8 mouse cellular contexts compared by ENCODE assay signal in genomic region chr11:61408184-61409027, GRCm38 (mm10). TPM values are rescaled to one million over a fixed set of nuclear protein-coding genes. Genes with fewer than 3 reads are reported as not detected.
DNase-seq lines count a peak whose midpoint lies in the region; ATAC-seq and TF ChIP-seq lines count a peak whose summit lies in the region.

No protein-coding gene starts in this region.

- no peaks in the 10 kb centered on the region for H3K9me3 ChIP-seq in ES-E14 (ENCODE audit: control insufficient read depth, insufficient read depth, low read depth, low read length)
- no peaks in the 10 kb centered on the region for H3K9me3 ChIP-seq in forebrain, embryonic 13.5 days (replicated peaks)
- no peaks in the 10 kb centered on the region for H3K9me3 ChIP-seq in lung, embryonic 14.5 days (ENCODE audit: low read depth, low read length)
- H3K9me3 ChIP-seq in neural tube, embryonic 15.5 days (replicated peaks) = no peaks in the 10 kb centered on the region

- H3K4me2 ChIP-seq in forebrain, embryonic 13.5 days = peak overlapping the region; percentile 59
- peak overlapping the region; percentile 63 for H3K4me2 ChIP-seq in lung, embryonic 14.5 days
- H3K4me2 ChIP-seq in neural tube, embryonic 15.5 days = peak overlapping the region; percentile 50

- TF ChIP-seq CTCF in lung, embryonic 14.5 days (IDR thresholded peaks at IDR 0.05; ENCODE audit: low read depth) = no peak

- in situ Hi-C loops in ES-E14 (cut with MboI; ENCODE audit: low sequenced_read_pairs in 2 of 2, unreplicated experiment in 2 of 2) = loop anchor here in 1 of 2 experiments (10.0 kb wide), 1 partner anchor 214 kb away; no protein-coding TSS in a partner anchor

- H3K27ac ChIP-seq in ES-E14 (ENCODE audit: insufficient read depth, low read depth, low read length, poor library complexity, severe bottlenecking) = peak overlapping the region; percentile 34; the same call in 1 of the 2 replicates
- H3K27ac ChIP-seq in forebrain, embryonic 13.5 days = peak overlapping the region; percentile 97
- peak overlapping the region; percentile 97 for H3K27ac ChIP-seq in lung, embryonic 14.5 days (ENCODE audit: low read depth)
- peak overlapping the region; percentile 100 for H3K27ac ChIP-seq in neural tube, embryonic 15.5 days (replicated peaks)

- no peaks in the 10 kb centered on the region for H3K36me3 ChIP-seq in ES-E14 (ENCODE audit: control insufficient read depth, insufficient read depth, low read length, poor library complexity, severe bottlenecking)
- no peaks in the 10 kb centered on the region for H3K36me3 ChIP-seq in forebrain, embryonic 13.5 days (ENCODE audit: poor library complexity, severe bottlenecking)
- H3K36me3 ChIP-seq in lung, embryonic 14.5 days (ENCODE audit: insufficient read depth) = no peaks in the 10 kb centered on the region
- no peaks in the 10 kb centered on the region for H3K36me3 ChIP-seq in neural tube, embryonic 15.5 days

- intact Hi-C loops in heart, postnatal 25 days (cut with DNase I) = loop anchor here (5.0 kb wide), 1 partner anchor 171 kb away; no protein-coding TSS in a partner anchor

- WGBS in forebrain, embryonic 13.5 days = under 1% methylated on average over 64 of the region's 64 CpGs
- WGBS in lung, embryonic 14.5 days = under 1% methylated on average over 64 of the region's 64 CpGs
- under 1% methylated on average over 63 of the region's 64 CpGs for WGBS in neural tube, embryonic 15.5 days

- ATAC-seq in forebrain, embryonic 13.5 days = peak; percentile 94
- ATAC-seq in lung, embryonic 14.5 days (ENCODE audit: insufficient read depth) = peak; percentile 95
- peak; percentile 95 for ATAC-seq in neural tube, embryonic 15.5 days (ENCODE audit: low FRiP score)

- H3K4me3 ChIP-seq in ES-E14 (ENCODE audit: insufficient read depth in 1 of 2, low read depth in 1 of 2, low read length in 2 of 2, poor library complexity in 1 of 2, severe bottlenecking in 1 of 2) = peak overlapping the region; percentile 86 to 95
- peak overlapping the region; percentile 71 for H3K4me3 ChIP-seq in forebrain, embryonic 13.5 days
- peak overlapping the region; percentile 70 for H3K4me3 ChIP-seq in lung, embryonic 14.5 days (ENCODE audit: low read depth, low read length)
- peak overlapping the region; percentile 77 for H3K4me3 ChIP-seq in neural tube, embryonic 15.5 days (replicated peaks)

- peaks cover 0 to 8% of the 10 kb centered on the region in 2 experiments; a peak in 1 of 4 replicates for H3K4me1 ChIP-seq in ES-E14 (ENCODE audit: control insufficient read depth in 2 of 2, insufficient read depth in 2 of 2, low read length in 2 of 2, poor library complexity in 1 of 2)
- H3K4me1 ChIP-seq in forebrain, embryonic 13.5 days = peaks cover 5% of the 10 kb centered on the region; the same call in 1 of the 2 replicates
- H3K4me1 ChIP-seq in lung, embryonic 14.5 days (ENCODE audit: insufficient read depth) = no peaks in the 10 kb centered on the region
- H3K4me1 ChIP-seq in neural tube, embryonic 15.5 days = peaks cover 17% of the 10 kb centered on the region

- peak overlapping the region; percentile 79 for H3K9ac ChIP-seq in ES-E14 (ENCODE audit: insufficient read depth, low read depth, low read length, poor library complexity, severe bottlenecking)
- H3K9ac ChIP-seq in forebrain, embryonic 13.5 days = peak overlapping the region; percentile 79
- H3K9ac ChIP-seq in lung, embryonic 14.5 days = peak overlapping the region; percentile 66
- peak overlapping the region; percentile 79 for H3K9ac ChIP-seq in neural tube, embryonic 15.5 days (replicated peaks)

- H3K27me3 ChIP-seq in forebrain, embryonic 13.5 days = no peaks in the 10 kb centered on the region; the same call in 1 of the 2 replicates
- no peaks in the 10 kb centered on the region for H3K27me3 ChIP-seq in lung, embryonic 14.5 days (ENCODE audit: insufficient read depth, low read length)
- no peaks in the 10 kb centered on the region for H3K27me3 ChIP-seq in neural tube, embryonic 15.5 days (replicated peaks)

- peak; percentile 51 for DNase-seq in ES-E14 (ENCODE audit: low read depth, low spot score)
- DNase-seq in cerebellum, adult 11 months = peak; percentile 81
- peak; percentile 76 for DNase-seq in heart, postnatal 25 days (ENCODE audit: low spot score)
- DNase-seq in layer of hippocampus, adult 11-12 months (ENCODE audit: low spot score) = peak; percentile 82
- DNase-seq in lung, embryonic 14.5 days = peak; percentile 83
- peak; percentile 81 for DNase-seq in testis, postnatal 10 days (ENCODE audit: low spot score)

TF ChIP-seq in ES-E14, 5 proteins besides CTCF, POLR2A, EP300 and RAD21:
- no peak for TF ChIP-seq CHD2 (IDR thresholded peaks at IDR 0.05; ENCODE audit: low read depth, low read length)
- no peak for TF ChIP-seq MAFK (IDR thresholded peaks at IDR 0.05; ENCODE audit: insufficient read depth, low read depth, low read length)
- no peak for TF ChIP-seq ZNF384 (IDR thresholded peaks at IDR 0.05; ENCODE audit: low read depth, low read length)
- TF ChIP-seq ZC3H11A (IDR thresholded peaks at IDR 0.05; ENCODE audit: borderline replicate concordance, low read depth, low read length) = no peak
- no peak for TF ChIP-seq HCFC1 (IDR thresholded peaks at IDR 0.05; ENCODE audit: borderline replicate concordance, insufficient read depth, low read length)

RNA-seq across cellular contexts. Expression of gene Slc47a1, which starts 30.3 kb away (rescaled TPM):
- 31.6 and 32.2 TPM in 2 replicates for total RNA-seq in ES-E14 (2012; rRNA removed)
- polyA plus RNA-seq in forebrain, embryonic 13.5 days (2015; fragmentation: Nextera tagmentation; extraction: Ambion mirVana) = 0.06 TPM in 1 of 2 replicates, not detected in the other
- total RNA-seq in heart, postnatal 25 days (2021) = 10 to 100 TPM; 29.3 to 30.4 TPM
- 0.76 and 1.5 TPM in 2 replicates for polyA plus RNA-seq in lung, embryonic 14.5 days (2014; fragmentation: Nextera tagmentation; extraction: Ambion mirVana)
- 0.35 and 0.47 TPM in 2 replicates for polyA plus RNA-seq in neural tube, embryonic 15.5 days (2015; fragmentation: Nextera tagmentation; extraction: Ambion mirVana)

RNA-seq across cellular contexts. Expression of gene Rnf112, which starts 45.5 kb away (rescaled TPM):
- 0.58 and 1.2 TPM in 2 replicates for total RNA-seq in ES-E14 (2012; rRNA removed)
- 10.1 and 12.2 TPM in 2 replicates for polyA plus RNA-seq in forebrain, embryonic 13.5 days (2015; fragmentation: Nextera tagmentation; extraction: Ambion mirVana)
- total RNA-seq in heart, postnatal 25 days (2021) = under 1 TPM; 0.26 to 0.53 TPM
- 0.31 and 0.42 TPM in 2 replicates for polyA plus RNA-seq in lung, embryonic 14.5 days (2014; fragmentation: Nextera tagmentation; extraction: Ambion mirVana)
- polyA plus RNA-seq in neural tube, embryonic 15.5 days (2015; fragmentation: Nextera tagmentation; extraction: Ambion mirVana) = 24.1 and 32.9 TPM in 2 replicates

Comparison
In these comparisons a context has a peak if more than half of its experiments do, and no peak if none do; other contexts are left out.
1. Peak in every context shown above with its lines: DNase-seq, ATAC-seq, H3K4me3 ChIP-seq and H3K27ac ChIP-seq.
2. H3K27ac ChIP-seq: peak in every context shown above with its lines; median percentile 100 in neural tube, embryonic 15.5 days; 97 in forebrain, embryonic 13.5 days; 97 in lung, embryonic 14.5 days; 34 in ES-E14.